Mouse (Mus musculus) R1 (cell line): Measurements from ENCODE around the gene Il18r1.

Source experiments
- DNase-seq: peaks from one replicate; pipeline ENCODE4 v3.0.0-alpha.2; 2018; ENCODE audit warnings: low read depth, low spot score

The Il18r1 gene

DNA sequence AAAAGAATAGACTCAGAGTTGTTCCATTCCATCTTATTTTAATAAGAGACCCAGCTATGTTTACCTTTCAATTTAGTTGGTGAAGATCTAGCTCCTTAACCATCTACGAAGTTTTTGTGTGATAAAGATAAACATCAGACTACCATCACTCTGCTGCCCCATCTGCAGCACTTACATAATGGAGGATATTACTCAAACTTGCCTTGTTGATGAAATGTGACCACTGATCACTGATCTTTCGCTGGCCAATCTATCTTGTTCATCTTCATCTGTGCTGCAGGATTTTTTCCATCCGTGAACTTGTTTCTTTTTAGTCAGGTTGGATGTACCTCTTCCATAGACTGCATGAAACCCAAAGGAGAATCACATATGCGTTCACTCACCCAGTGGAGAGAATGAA is 29.2 kb downstream of the Il18r1 start:
- no peak for DNase-seq

- DNase-seq: no peak
Observed at GRCm38 (mm10) chr1:40499708-40500107, 34.4 kb downstream of the Il18r1 start.

- no peak for DNase-seq
Observed at GRCm38 (mm10) chr1:40501126-40501525, 35.8 kb downstream of the Il18r1 start.

- no peak for DNase-seq
Observed at GRCm38 (mm10) chr1:40501546-40502398, 36.4 kb downstream of the Il18r1 start.

- DNase-seq: no peak
Observed at GRCm38 (mm10) chr1:40504548-40504947, 39.2 kb downstream of the Il18r1 start.

DNA sequence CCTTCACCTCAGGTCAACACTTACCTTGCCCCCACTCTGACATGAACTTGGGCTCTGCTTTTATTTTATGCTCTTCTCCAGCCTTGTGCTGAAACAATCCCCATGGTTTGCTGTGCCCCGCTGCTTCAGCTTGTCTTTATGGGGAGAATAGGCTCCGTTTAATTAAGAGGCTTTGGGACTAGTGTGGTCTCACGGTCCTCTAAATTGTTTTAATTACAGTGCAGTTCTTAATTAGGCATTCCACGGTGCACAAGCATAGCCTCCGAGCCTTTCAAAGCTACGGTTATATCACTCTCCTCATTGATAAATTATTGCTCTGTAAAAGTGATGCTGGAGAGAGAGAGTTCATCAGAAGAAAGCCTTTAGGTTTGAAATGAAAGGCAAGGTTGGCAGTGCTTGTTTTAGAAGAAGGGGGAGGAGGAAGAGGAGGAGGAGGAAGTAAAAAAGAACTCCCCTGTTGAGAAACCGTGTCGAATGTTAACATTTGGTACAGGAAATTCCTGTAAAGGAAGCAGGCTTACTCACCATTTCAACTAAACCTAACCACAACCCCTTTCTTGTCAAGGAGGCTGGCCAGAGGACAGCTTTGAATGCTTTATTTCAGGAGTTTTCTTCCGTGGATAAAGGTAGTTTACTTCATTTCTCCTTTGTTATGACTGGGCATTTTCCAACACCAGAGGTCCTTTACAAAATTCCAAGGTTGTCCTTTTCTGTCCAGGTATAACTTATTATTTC is 49.7 kb downstream of the Il18r1 start, which contains the start of gene Il18rap:
Gene Il18rap (plus strand): TSS at position 512 of the 735 bp plus-strand sequence.
- DNase-seq: no peak

DNA sequence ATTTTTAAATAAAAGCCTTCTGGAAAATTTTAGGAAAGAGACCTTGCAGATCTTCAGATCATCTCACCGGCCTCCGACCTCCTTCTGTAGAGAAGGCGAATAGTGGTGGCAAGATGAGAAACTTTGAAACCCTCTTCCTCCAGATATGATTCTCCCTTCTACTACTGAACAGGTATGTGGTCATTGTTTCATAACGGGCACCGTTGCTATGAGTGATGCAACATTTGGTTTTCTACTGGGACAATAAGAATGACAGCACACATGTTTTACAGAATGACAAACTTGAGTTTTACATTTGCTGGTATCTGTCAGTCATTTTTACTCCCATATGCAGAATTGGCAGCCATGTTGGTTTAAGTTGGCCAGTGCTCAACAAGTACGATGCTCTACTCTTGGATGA is 51.0 kb downstream of the Il18r1 start:
- no peak for DNase-seq

GRCm38 (mm10) chr1:40522918-40523317 is 57.6 kb downstream of the Il18r1 start:
- no peak for DNase-seq

DNA sequence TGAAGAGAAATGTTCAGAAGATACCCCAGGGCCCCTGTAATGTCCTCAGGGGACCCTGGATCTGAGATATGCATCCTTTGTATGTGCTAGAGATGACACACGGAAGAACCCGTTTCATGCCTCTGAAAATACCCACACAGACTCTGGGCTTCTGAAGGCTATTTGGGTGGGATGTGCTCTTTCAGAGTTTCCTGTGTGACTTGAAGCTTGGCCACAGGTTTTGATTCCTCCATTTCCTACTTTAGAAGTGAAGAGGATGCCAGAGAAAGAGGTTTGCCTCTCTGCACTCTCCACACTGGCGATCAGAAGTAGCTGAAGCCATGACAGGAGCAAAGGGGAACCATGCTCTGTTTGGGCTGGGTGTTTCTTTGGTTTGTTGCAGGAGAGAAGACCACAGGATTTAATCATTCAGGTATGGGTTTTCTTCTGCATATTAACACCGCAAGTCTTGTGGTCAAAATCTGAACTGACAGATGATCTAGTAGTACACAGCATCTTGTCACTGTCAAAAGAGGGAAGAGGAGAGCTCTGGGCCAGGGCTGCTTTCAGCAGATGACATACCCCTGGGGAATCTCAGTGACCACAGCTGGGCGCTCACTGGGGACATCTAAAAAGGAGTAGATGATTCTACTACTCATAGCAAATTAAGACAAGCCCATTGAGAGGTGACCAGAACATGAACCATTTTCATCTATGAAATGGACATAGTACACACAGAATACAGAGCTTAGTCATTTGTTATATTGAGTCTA is 58.8 kb downstream of the Il18r1 start:
- no peak for DNase-seq

DNA sequence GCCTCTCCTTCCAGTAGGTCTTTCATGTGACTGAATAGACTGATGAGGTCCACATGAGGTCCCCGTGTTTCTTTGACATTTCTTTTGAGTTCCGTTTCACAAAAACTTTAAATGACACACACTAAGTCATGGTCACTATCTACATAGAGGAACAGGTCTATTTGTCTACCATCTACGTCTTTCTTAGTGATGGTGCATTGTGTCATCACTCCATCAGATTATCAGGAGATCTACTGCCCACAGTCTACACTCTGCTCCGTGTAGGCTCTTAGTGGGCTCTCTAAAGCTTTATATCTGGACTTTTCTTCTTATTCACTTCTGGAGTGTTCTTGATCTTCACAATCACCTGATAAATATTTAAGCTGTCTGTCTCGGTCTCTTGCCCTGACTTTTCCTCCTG is 63.9 kb downstream of the Il18r1 start:
- DNase-seq: no peak

- DNase-seq: no peak
Observed at GRCm38 (mm10) chr1:40537577-40537976, 72.2 kb downstream of the Il18r1 start.

GRCm38 (mm10) chr1:40544650-40545049 is 79.3 kb downstream of the Il18r1 start:
- peak; percentile 49 for DNase-seq

DNA sequence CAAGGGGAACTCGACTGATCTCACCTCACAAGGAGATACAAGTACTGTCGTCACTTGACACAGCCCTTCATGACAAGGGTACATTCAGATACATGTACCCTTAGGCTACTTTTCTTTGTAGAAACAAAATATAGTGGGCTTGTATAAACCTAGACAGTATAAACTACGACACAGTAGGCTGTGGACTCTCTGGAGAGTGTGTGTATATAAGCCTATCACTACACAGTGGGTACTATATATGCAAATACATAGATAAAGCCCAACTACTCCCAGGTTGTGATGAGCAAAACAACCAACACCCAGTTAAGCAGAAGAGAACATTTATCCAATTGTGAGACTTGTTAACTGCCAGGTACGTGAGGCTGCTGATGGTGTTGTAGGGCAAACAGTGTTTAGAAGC is 81.3 kb downstream of the Il18r1 start:
- DNase-seq: no peak

- DNase-seq: peak; percentile 5
Observed at GRCm38 (mm10) chr1:40547064-40547572, 81.8 kb downstream of the Il18r1 start.

DNA sequence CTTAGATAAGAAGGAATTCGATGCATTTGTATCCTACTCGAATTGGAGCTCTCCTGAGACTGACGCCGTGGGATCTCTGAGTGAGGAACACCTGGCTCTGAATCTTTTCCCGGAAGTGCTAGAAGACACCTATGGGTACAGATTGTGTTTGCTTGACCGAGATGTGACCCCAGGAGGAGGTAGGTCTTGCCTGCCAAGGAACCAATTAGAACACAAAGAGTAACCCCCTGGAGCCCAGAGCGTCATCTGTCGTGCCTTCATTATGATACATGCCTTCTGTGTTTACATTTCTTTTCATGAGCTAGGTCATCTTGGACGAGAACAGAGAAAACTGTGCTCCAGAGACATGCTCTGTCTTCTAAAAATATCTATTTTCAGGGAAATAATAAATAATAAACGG is 82.4 kb downstream of the Il18r1 start:
- DNase-seq: peak; percentile 10
